Comparison of ENCODE assay signal across 8 mouse cellular contexts in the genomic region with DNA sequence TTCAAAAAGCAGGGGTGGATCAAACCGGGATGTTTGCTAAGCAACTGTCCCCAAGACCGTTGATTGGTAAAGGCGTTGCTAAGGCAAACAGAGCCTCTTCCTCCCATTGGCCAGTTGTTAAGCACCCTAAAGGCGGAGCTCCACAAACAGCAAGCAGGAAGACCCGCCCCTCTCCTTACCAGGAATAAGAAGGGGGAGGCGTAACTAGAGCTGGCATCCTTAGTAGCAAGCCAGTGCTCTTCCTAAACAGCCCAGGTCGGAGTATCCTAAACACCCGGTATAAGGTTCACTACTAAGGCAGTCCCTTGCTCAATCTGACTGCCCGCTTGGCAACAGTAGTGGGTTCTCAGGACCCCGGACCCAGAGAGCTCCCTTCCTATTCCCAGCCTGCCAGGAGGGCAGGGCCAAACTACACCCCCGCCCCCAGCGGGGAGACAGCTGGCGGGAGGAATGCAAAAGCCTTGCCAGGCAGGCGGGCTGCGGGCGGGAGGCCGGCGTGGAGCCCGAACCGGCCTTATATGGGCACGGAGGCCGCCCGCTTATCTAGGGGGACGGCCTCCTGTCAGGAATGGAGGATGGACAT. TPM values are rescaled to one million over a fixed set of nuclear protein-coding genes. Genes with fewer than 3 reads are reported as not detected.
DNase-seq lines count a peak whose midpoint lies in the region; ATAC-seq and TF ChIP-seq lines count a peak whose summit lies in the region.

No protein-coding gene starts in this region.

- peak overlapping the region; percentile 90 for H3K4me2 ChIP-seq in forebrain, embryonic 11.5 days (ENCODE audit: low read depth, low read length, severe bottlenecking)
- peak overlapping the region; percentile 74 for H3K4me2 ChIP-seq in heart, embryonic 15.5 days
- H3K4me2 ChIP-seq in liver, embryonic 12.5 days: peak overlapping the region; percentile 95
- H3K4me2 ChIP-seq in stomach, postnatal 0 days (replicated peaks; ENCODE audit: low read depth): peak overlapping the region; percentile 90

- WGBS in forebrain, embryonic 11.5 days: 2% methylated on average over 24 of the region's 24 CpGs
- 6% methylated on average over 24 of the region's 24 CpGs for WGBS in heart, embryonic 15.5 days
- 27% methylated on average over 24 of the region's 24 CpGs for WGBS in liver, embryonic 12.5 days (ENCODE audit: insufficient replicate concordance)
- 2% methylated on average over 24 of the region's 24 CpGs for WGBS in stomach, postnatal 0 days

- DNase-seq in c-Kit-positive CD71-positive TER-119-positive erythroid progenitor cells, embryonic 14.5 days (ENCODE audit: low spot score): peak; percentile 76
- DNase-seq in forebrain, embryonic 11.5 days (ENCODE audit: low spot score): peak; percentile 86
- DNase-seq in kidney, postnatal 14 days: peak; percentile 95
- DNase-seq in neural tube, embryonic 10.5 days (ENCODE audit: extremely low spot score, low spot score): peak; percentile 83
- DNase-seq in stomach, postnatal 0 days (ENCODE audit: low spot score): peak; percentile 92

- no peak; the same call in 1 of the 2 replicates for TF ChIP-seq CTCF in stomach, postnatal 0 days (IDR thresholded peaks at IDR 0.05; ENCODE audit: low read depth)

- TF ChIP-seq EP300 in stomach, postnatal 0 days (optimal IDR thresholded peaks at IDR 0.05): no peak

- H3K27ac ChIP-seq in forebrain, embryonic 11.5 days (ENCODE audit: low read depth, low read length): 0 out of 2 replicates have a peak overlapping the region, but pooled peaks have one; percentile 41
- peak overlapping the region; percentile 96 for H3K27ac ChIP-seq in heart, embryonic 15.5 days
- H3K27ac ChIP-seq in liver, embryonic 12.5 days: peak overlapping the region; percentile 64
- H3K27ac ChIP-seq in stomach, postnatal 0 days (replicated peaks): peak overlapping the region; percentile 96

- no peaks in the 10 kb centered on the region for H3K27me3 ChIP-seq in forebrain, embryonic 11.5 days (ENCODE audit: control insufficient read depth, insufficient read depth, low read length)
- H3K27me3 ChIP-seq in heart, embryonic 15.5 days: no peaks in the 10 kb centered on the region
- peaks cover 8% of the 10 kb centered on the region for H3K27me3 ChIP-seq in liver, embryonic 12.5 days (replicated peaks)
- H3K27me3 ChIP-seq in stomach, postnatal 0 days (ENCODE audit: control insufficient read depth, insufficient read depth, low read length): no peaks in the 10 kb centered on the region

- H3K4me3 ChIP-seq in forebrain, embryonic 11.5 days (ENCODE audit: low read depth, low read length): peak overlapping the region; percentile 29
- H3K4me3 ChIP-seq in heart, embryonic 15.5 days: peak overlapping the region; percentile 96
- H3K4me3 ChIP-seq in liver, embryonic 12.5 days: peak overlapping the region; percentile 95
- H3K4me3 ChIP-seq in stomach, postnatal 0 days (ENCODE audit: low read depth, low read length): peak overlapping the region; percentile 99

- no peaks in the 10 kb centered on the region for H3K9me3 ChIP-seq in forebrain, embryonic 11.5 days (ENCODE audit: control insufficient read depth, low read length)
- no peaks in the 10 kb centered on the region for H3K9me3 ChIP-seq in heart, embryonic 15.5 days (replicated peaks)
- no peaks in the 10 kb centered on the region for H3K9me3 ChIP-seq in liver, embryonic 12.5 days (replicated peaks)
- H3K9me3 ChIP-seq in stomach, postnatal 0 days (ENCODE audit: control insufficient read depth, low read length): no peaks in the 10 kb centered on the region

- H3K36me3 ChIP-seq in forebrain, embryonic 11.5 days (ENCODE audit: control insufficient read depth, insufficient read depth, low read length): no peaks in the 10 kb centered on the region; the same call in 1 of the 2 replicates
- H3K36me3 ChIP-seq in heart, embryonic 15.5 days: peaks cover 43% of the 10 kb centered on the region
- H3K36me3 ChIP-seq in liver, embryonic 12.5 days: peaks cover 46% of the 10 kb centered on the region
- peaks cover 23% of the 10 kb centered on the region for H3K36me3 ChIP-seq in stomach, postnatal 0 days (ENCODE audit: control insufficient read depth, insufficient read depth, low read length)

- peak; percentile 26 for ATAC-seq in CD4-positive, CD25-positive, alpha-beta regulatory T cell, adult 4 months
- ATAC-seq in forebrain, embryonic 11.5 days (replicated peaks; ENCODE audit: low FRiP score): peak; percentile 74
- peak; percentile 70 for ATAC-seq in heart, embryonic 15.5 days (replicated peaks; ENCODE audit: insufficient number of reproducible peaks, insufficient read depth, low FRiP score, low read depth)
- ATAC-seq in liver, embryonic 12.5 days: peak; percentile 22; the same call in 1 of the 2 replicates
- ATAC-seq in stomach, postnatal 0 days (ENCODE audit: low FRiP score, low TSS enrichment): peak; percentile 83

- peak overlapping the region; percentile 1; the same call in 1 of the 2 replicates for H3K9ac ChIP-seq in forebrain, embryonic 11.5 days (ENCODE audit: low read length)
- no peak overlapping the region for H3K9ac ChIP-seq in heart, embryonic 15.5 days
- H3K9ac ChIP-seq in liver, embryonic 12.5 days: peak overlapping the region; percentile 32; the same call in 1 of the 2 replicates
- peak overlapping the region; percentile 100; the same call in 1 of the 2 replicates for H3K9ac ChIP-seq in stomach, postnatal 0 days (ENCODE audit: low read length)

- H3K4me1 ChIP-seq in forebrain, embryonic 11.5 days (replicated peaks; ENCODE audit: control insufficient read depth, insufficient read depth, low read length): peaks cover 24% of the 10 kb centered on the region
- H3K4me1 ChIP-seq in heart, embryonic 15.5 days (replicated peaks): peaks cover 44% of the 10 kb centered on the region
- peaks cover 56% of the 10 kb centered on the region for H3K4me1 ChIP-seq in liver, embryonic 12.5 days
- H3K4me1 ChIP-seq in stomach, postnatal 0 days (replicated peaks; ENCODE audit: control insufficient read depth, insufficient read depth): peaks cover 9% of the 10 kb centered on the region; the same call in 1 of the 2 replicates

RNA-seq across cellular contexts. Expression of a gene that starts 3.0 kb away (rescaled TPM):
- 1 to 10 TPM; 7.3 to 8.2 TPM for polyA plus RNA-seq in CD4-positive, CD25-positive, alpha-beta regulatory T cell, adult 4 months (2017; shearing (Covaris generic))
- 5.0 and 5.2 TPM in 2 replicates for polyA plus RNA-seq in forebrain, embryonic 11.5 days (2014; fragmentation: Nextera tagmentation; extraction: Ambion mirVana)
- 8.7 and 14.6 TPM in 2 replicates for polyA plus RNA-seq in heart, embryonic 15.5 days (2015; fragmentation: Nextera tagmentation; extraction: Ambion mirVana)
- 6.6 and 6.8 TPM in 2 replicates for polyA plus RNA-seq in liver, embryonic 12.5 days (2016; fragmentation: Nextera tagmentation; extraction: Ambion mirVana)
- polyA plus RNA-seq in stomach, postnatal 0 days (2015; fragmentation: Nextera tagmentation; extraction: Ambion mirVana): 3.7 and 4.3 TPM in 2 replicates

RNA-seq across cellular contexts. Expression of a gene that starts 6.7 kb away (rescaled TPM):
- polyA plus RNA-seq in CD4-positive, CD25-positive, alpha-beta regulatory T cell, adult 4 months (2017; shearing (Covaris generic)): 1 to 10 TPM; 4.2 to 5.6 TPM
- polyA plus RNA-seq in forebrain, embryonic 11.5 days (2014; fragmentation: Nextera tagmentation; extraction: Ambion mirVana): 3.4 and 4.0 TPM in 2 replicates
- 4.6 and 5.5 TPM in 2 replicates for polyA plus RNA-seq in heart, embryonic 15.5 days (2015; fragmentation: Nextera tagmentation; extraction: Ambion mirVana)
- 0.69 and 0.93 TPM in 2 replicates for polyA plus RNA-seq in liver, embryonic 12.5 days (2016; fragmentation: Nextera tagmentation; extraction: Ambion mirVana)
- 1.9 and 2.6 TPM in 2 replicates for polyA plus RNA-seq in stomach, postnatal 0 days (2015; fragmentation: Nextera tagmentation; extraction: Ambion mirVana)

RNA-seq across cellular contexts. Expression of a gene that starts 56.4 kb away (rescaled TPM):
- polyA plus RNA-seq in CD4-positive, CD25-positive, alpha-beta regulatory T cell, adult 4 months (2017; shearing (Covaris generic)): 1 to 10 TPM; 6.4 to 6.9 TPM
- polyA plus RNA-seq in forebrain, embryonic 11.5 days (2014; fragmentation: Nextera tagmentation; extraction: Ambion mirVana): 87.6 and 89.0 TPM in 2 replicates
- polyA plus RNA-seq in heart, embryonic 15.5 days (2015; fragmentation: Nextera tagmentation; extraction: Ambion mirVana): 23.1 and 27.6 TPM in 2 replicates
- polyA plus RNA-seq in liver, embryonic 12.5 days (2016; fragmentation: Nextera tagmentation; extraction: Ambion mirVana): 38.5 and 39.3 TPM in 2 replicates
- 23.8 and 24.7 TPM in 2 replicates for polyA plus RNA-seq in stomach, postnatal 0 days (2015; fragmentation: Nextera tagmentation; extraction: Ambion mirVana)

Comparison
In these comparisons a context has a peak if more than half of its experiments do, and no peak if none do; other contexts are left out.
1. Peak in every context shown above with its lines: DNase-seq, ATAC-seq, H3K4me3 ChIP-seq and H3K27ac ChIP-seq.
2. ATAC-seq: peak in every context shown above with its lines; median percentile 83 in stomach, postnatal 0 days; 74 in forebrain, embryonic 11.5 days; 70 in heart, embryonic 15.5 days; 26 in CD4-positive, CD25-positive, alpha-beta regulatory T cell, adult 4 months; 22 in liver, embryonic 12.5 days.
3. H3K27ac ChIP-seq: peak in every context shown above with its lines; median percentile 96 in heart, embryonic 15.5 days; 96 in stomach, postnatal 0 days; 64 in liver, embryonic 12.5 days; 41 in forebrain, embryonic 11.5 days.
4. H3K4me3 ChIP-seq: peak in every context shown above with its lines; median percentile 99 in stomach, postnatal 0 days; 96 in heart, embryonic 15.5 days; 95 in liver, embryonic 12.5 days; 29 in forebrain, embryonic 11.5 days.